Mouse (Mus musculus) embryonic facial prominence, embryonic 10.5 days (tissue): ENCODE results near the gene Pcnx. TPM values are rescaled to one million over a fixed set of nuclear protein-coding genes. Genes with fewer than 3 reads are reported as not detected.

Experiments used
- DNase-seq: peaks from one replicate; pipeline ENCODE4 v3.0.0-alpha.2; 2017; ENCODE audit warnings: low spot score
- H3K27ac ChIP-seq: fragments of 300-500 bp; sonication (generic); replicated peaks from 2 replicates; pipeline ENCODE4 v1.5.1; 2016; ENCODE audit warnings: mild to moderate bottlenecking
- H3K27me3 ChIP-seq: fragments of 300-500 bp; sonication (generic); replicated peaks from 2 replicates; pipeline ENCODE4 v1.6.1; 2016; ENCODE audit warnings: low read depth, mild to moderate bottlenecking; ENCODE audit not compliant: poor library complexity, severe bottlenecking
- H3K36me3 ChIP-seq: fragments of 300-500 bp; sonication (generic); replicated peaks from 2 replicates; pipeline ENCODE4 v1.6.1; 2016; ENCODE audit warnings: mild to moderate bottlenecking, moderate library complexity
- H3K4me1 ChIP-seq: fragments of 300-500 bp; sonication (generic); 2 replicates; pipeline ENCODE4 v1.6.1; 2016
- H3K4me3 ChIP-seq: fragments of 300-500 bp; sonication (generic); 2 replicates; pipeline ENCODE4 v1.5.1; 2016; ENCODE audit warnings: mild to moderate bottlenecking, moderate library complexity
- H3K9me3 ChIP-seq: fragments of 300-500 bp; sonication (generic); 2 replicates; pipeline ENCODE4 v1.6.1; 2016; ENCODE audit warnings: mild to moderate bottlenecking
- WGBS: fragments of 180-500 bp; shearing (Covaris S2); methylation state at CpG from one replicate; pipeline ENCODE4 v1.1.7; 2016; 5-methylcytosine and 5-hydroxymethylcytosine counted together
- polyA plus RNA-seq: library from polyadenylated mRNA; unstranded; fragments of >200 nt; fragmentation: Nextera tagmentation; extraction: Ambion mirVana; gene quantifications from 2 replicates; pipeline ENCODE4 v1.2.1, GENCODE M21; 2016

Gene Pcnx
- polyA plus RNA-seq, 1 experiment from 2014 or later = 12.5 TPM

GRCm38 (mm10) chr12:81918886-81919285 is 59.1 kb downstream of the Pcnx start:
- H3K4me3 ChIP-seq = no peak overlapping the region
- no peaks in the 10 kb centered on the region for H3K4me1 ChIP-seq
- peaks cover 32% of the 10 kb centered on the region for H3K36me3 ChIP-seq
- DNase-seq = no peak
- no peaks in the 10 kb centered on the region for H3K27me3 ChIP-seq
- H3K9me3 ChIP-seq = no peaks in the 10 kb centered on the region
- 95% methylated on average over 14 of the region's 14 CpGs for WGBS
- H3K27ac ChIP-seq = no peak overlapping the region

- WGBS = 90% methylated on average over 10 of the region's 10 CpGs
- Histone ChIP-seq H3K36me3 (peaks cover 32% of the 10 kb centered on the region), H3K4me1 (no peaks in the 10 kb centered on the region), H3K27ac (no peak overlapping the region), H3K4me3 (no peak overlapping the region), H3K9me3 (no peaks in the 10 kb centered on the region), H3K27me3 (no peaks in the 10 kb centered on the region)
- no peak for DNase-seq
These were observed 60.2 kb downstream of the Pcnx start for GRCm38 (mm10) chr12:81920027-81920426.

GRCm38 (mm10) chr12:81920614-81921013 is 60.8 kb downstream of the Pcnx start:
- H3K27ac ChIP-seq = no peak overlapping the region

GRCm38 (mm10) chr12:81921785-81922184 is 62.0 kb downstream of the Pcnx start:
- Histone ChIP-seq H3K4me3 (no peak overlapping the region), H3K4me1 (no peaks in the 10 kb centered on the region), H3K27ac (no peak overlapping the region), H3K27me3 (no peaks in the 10 kb centered on the region), H3K36me3 (peaks cover 32% of the 10 kb centered on the region), H3K9me3 (no peaks in the 10 kb centered on the region)
- WGBS = 94% methylated on average over 4 of the region's 4 CpGs
- no peak for DNase-seq

More at GRCm38 (mm10) chr12:81920614-81921013, 60.8 kb downstream of the Pcnx start:
- Histone ChIP-seq H3K9me3 (no peaks in the 10 kb centered on the region), H3K4me3 (no peak overlapping the region), H3K27me3 (no peaks in the 10 kb centered on the region), H3K36me3 (peaks cover 32% of the 10 kb centered on the region), H3K4me1 (no peaks in the 10 kb centered on the region)
- WGBS = 90% methylated on average over 2 of the region's 2 CpGs
- DNase-seq = no peak

GRCm38 (mm10) chr12:81922838-81923237 is 63.0 kb downstream of the Pcnx start:
- no peak overlapping the region for H3K27ac ChIP-seq
- DNase-seq = no peak
- H3K27me3 ChIP-seq = no peaks in the 10 kb centered on the region
- H3K9me3 ChIP-seq = no peaks in the 10 kb centered on the region
- peaks cover 5% of the 10 kb centered on the region for H3K4me1 ChIP-seq
- H3K4me3 ChIP-seq = no peak overlapping the region
- WGBS = 83% methylated on average over 3 of the region's 3 CpGs
- H3K36me3 ChIP-seq = peaks cover 24% of the 10 kb centered on the region

GRCm38 (mm10) chr12:81927163-81927562 is 67.3 kb downstream of the Pcnx start:
- 88% methylated on average over 5 of the region's 5 CpGs for WGBS
- H3K4me3 ChIP-seq = no peak overlapping the region
- H3K4me1 ChIP-seq = peaks cover 11% of the 10 kb centered on the region

GRCm38 (mm10) chr12:81927643-81928381 is 68.0 kb downstream of the Pcnx start:
- Histone ChIP-seq H3K27me3 (no peaks in the 10 kb centered on the region), H3K36me3 (no peaks in the 10 kb centered on the region), H3K9me3 (no peaks in the 10 kb centered on the region), H3K4me3 (no peak overlapping the region), H3K27ac (no peak overlapping the region), H3K4me1 (peaks cover 11% of the 10 kb centered on the region)
- DNase-seq = no peak
- 81% methylated on average over 19 of the region's 19 CpGs for WGBS

More at GRCm38 (mm10) chr12:81927163-81927562, 67.3 kb downstream of the Pcnx start:
- Histone ChIP-seq H3K9me3 (no peaks in the 10 kb centered on the region), H3K27me3 (no peaks in the 10 kb centered on the region), H3K36me3 (no peaks in the 10 kb centered on the region), H3K27ac (no peak overlapping the region)
- DNase-seq = no peak

- H3K4me1 ChIP-seq = peaks cover 11% of the 10 kb centered on the region
- no peak for DNase-seq
- H3K9me3 ChIP-seq = no peaks in the 10 kb centered on the region
- H3K27me3 ChIP-seq = no peaks in the 10 kb centered on the region
- no peak overlapping the region for H3K4me3 ChIP-seq
- peaks cover 3% of the 10 kb centered on the region for H3K36me3 ChIP-seq
- WGBS = 84% methylated on average over 6 of the region's 6 CpGs
- no peak overlapping the region for H3K27ac ChIP-seq
These were observed 68.6 kb downstream of the Pcnx start for GRCm38 (mm10) chr12:81928382-81928770.

GRCm38 (mm10) chr12:81932015-81932414 is 72.2 kb downstream of the Pcnx start:
- Histone ChIP-seq H3K27me3 (no peaks in the 10 kb centered on the region), H3K4me1 (peaks cover 14% of the 10 kb centered on the region), H3K9me3 (no peaks in the 10 kb centered on the region), H3K36me3 (peaks cover 12% of the 10 kb centered on the region), H3K27ac (no peak overlapping the region), H3K4me3 (no peak overlapping the region)
- no peak for DNase-seq
- 91% methylated on average over 13 of the region's 13 CpGs for WGBS

- H3K36me3 ChIP-seq = peaks cover 12% of the 10 kb centered on the region
- H3K27ac ChIP-seq = no peak overlapping the region
- peaks cover 3% of the 10 kb centered on the region for H3K4me1 ChIP-seq
- no peak overlapping the region for H3K4me3 ChIP-seq
- DNase-seq = no peak
- WGBS = 88% methylated on average over 5 of the region's 5 CpGs
- H3K27me3 ChIP-seq = no peaks in the 10 kb centered on the region
- no peaks in the 10 kb centered on the region for H3K9me3 ChIP-seq
These were observed 73.6 kb downstream of the Pcnx start for GRCm38 (mm10) chr12:81933430-81933829.

GRCm38 (mm10) chr12:81934510-81934909 is 74.7 kb downstream of the Pcnx start:
- Histone ChIP-seq H3K27ac (no peak overlapping the region), H3K36me3 (peaks cover 12% of the 10 kb centered on the region), H3K9me3 (no peaks in the 10 kb centered on the region), H3K4me3 (no peak overlapping the region), H3K4me1 (0 out of 2 replicates have a peak, but pooled peaks cover 3% of the 10 kb centered on the region), H3K27me3 (no peaks in the 10 kb centered on the region)
- WGBS = 89% methylated on average over 5 of the region's 5 CpGs
- no peak for DNase-seq

- Histone ChIP-seq H3K27me3 (no peaks in the 10 kb centered on the region), H3K27ac (no peak overlapping the region), H3K4me3 (no peak overlapping the region), H3K9me3 (no peaks in the 10 kb centered on the region), H3K36me3 (peaks cover 16% of the 10 kb centered on the region), H3K4me1 (0 out of 2 replicates have a peak, but pooled peaks cover 3% of the 10 kb centered on the region)
- 66% methylated on average over 4 of the region's 4 CpGs for WGBS
- DNase-seq = no peak
These were observed 76.2 kb downstream of the Pcnx start for GRCm38 (mm10) chr12:81936066-81936465.

GRCm38 (mm10) chr12:81941191-81941590 is 81.4 kb downstream of the Pcnx start:
- H3K27ac ChIP-seq = no peak overlapping the region
- H3K27me3 ChIP-seq = no peaks in the 10 kb centered on the region
- H3K36me3 ChIP-seq = peaks cover 6% of the 10 kb centered on the region; the same call in 1 of the 2 replicates
- no peaks in the 10 kb centered on the region for H3K9me3 ChIP-seq
- no peak for DNase-seq
- WGBS = 81% methylated on average over 9 of the region's 9 CpGs
- H3K4me3 ChIP-seq = no peak overlapping the region
- no peaks in the 10 kb centered on the region for H3K4me1 ChIP-seq
